ENCODE assay signal across 26 mouse cellular contexts in genomic region chr2:38064266-38064665, GRCm38 (mm10).
"Had no signal": no experiment of that assay in that cellular context is flagged by ENCODE, and none has a peak within 500 bp of the region (broad histone marks: within the 10 kb centered on the region; RNA-seq: fewer than 3 reads in every experiment).

No protein-coding gene starts in this region.

- DNase-seq: cerebellum, adult 9-10 months; cerebellum, adult 9-11 months; cerebellum, postnatal 10 days; cerebellum, postnatal 14 days; cerebellum, postnatal 25 days; cerebellum, postnatal 36 days; embryo, embryonic 11 days; forebrain, postnatal 0 days; gastrocnemius, adult 2 months; gastrocnemius, postnatal 10 days; gastrocnemius, postnatal 25 days; gastrocnemius, postnatal 36 days; heart, adult 11 months; heart, adult 18-20 months; heart, adult 2 months had no signal

- H3K4me2 ChIP-seq: embryonic facial prominence, embryonic 12.5 days; embryonic facial prominence, embryonic 13.5 days; embryonic facial prominence, embryonic 15.5 days; forebrain, embryonic 12.5 days; forebrain, embryonic 13.5 days; forebrain, embryonic 15.5 days had no signal

- H3K4me3 ChIP-seq: embryonic facial prominence, embryonic 10.5 days; embryonic facial prominence, embryonic 12.5 days; embryonic facial prominence, embryonic 13.5 days; embryonic facial prominence, embryonic 15.5 days; erythroblast, embryonic 14.5 days; forebrain, embryonic 10.5 days; forebrain, embryonic 12.5 days; forebrain, embryonic 13.5 days; forebrain, embryonic 15.5 days; gastrocnemius, adult 2 months; heart, adult 2 months had no signal

- H3K36me3 ChIP-seq: embryonic facial prominence, embryonic 10.5 days; embryonic facial prominence, embryonic 12.5 days; embryonic facial prominence, embryonic 13.5 days; embryonic facial prominence, embryonic 15.5 days; forebrain, embryonic 10.5 days; forebrain, embryonic 12.5 days; forebrain, embryonic 15.5 days had no signal

- H3K27me3 ChIP-seq: embryonic facial prominence, embryonic 13.5 days; embryonic facial prominence, embryonic 15.5 days; forebrain, embryonic 12.5 days; forebrain, embryonic 13.5 days; forebrain, embryonic 15.5 days had no signal

- ATAC-seq: forebrain, embryonic 13.5 days; forebrain, embryonic 14.5 days; forebrain, embryonic 15.5 days; forebrain, embryonic 16.5 days; forebrain, postnatal 0 days had no signal
